Mouse (Mus musculus) T-cell, adult 2 months (primary cell): ENCODE results near the gene Slc25a51.

Experiments
- DNase-seq: peaks from one replicate; pipeline ENCODE4 v3.0.0; 2022; ENCODE audit warnings: low spot score

Gene Slc25a51

DNA sequence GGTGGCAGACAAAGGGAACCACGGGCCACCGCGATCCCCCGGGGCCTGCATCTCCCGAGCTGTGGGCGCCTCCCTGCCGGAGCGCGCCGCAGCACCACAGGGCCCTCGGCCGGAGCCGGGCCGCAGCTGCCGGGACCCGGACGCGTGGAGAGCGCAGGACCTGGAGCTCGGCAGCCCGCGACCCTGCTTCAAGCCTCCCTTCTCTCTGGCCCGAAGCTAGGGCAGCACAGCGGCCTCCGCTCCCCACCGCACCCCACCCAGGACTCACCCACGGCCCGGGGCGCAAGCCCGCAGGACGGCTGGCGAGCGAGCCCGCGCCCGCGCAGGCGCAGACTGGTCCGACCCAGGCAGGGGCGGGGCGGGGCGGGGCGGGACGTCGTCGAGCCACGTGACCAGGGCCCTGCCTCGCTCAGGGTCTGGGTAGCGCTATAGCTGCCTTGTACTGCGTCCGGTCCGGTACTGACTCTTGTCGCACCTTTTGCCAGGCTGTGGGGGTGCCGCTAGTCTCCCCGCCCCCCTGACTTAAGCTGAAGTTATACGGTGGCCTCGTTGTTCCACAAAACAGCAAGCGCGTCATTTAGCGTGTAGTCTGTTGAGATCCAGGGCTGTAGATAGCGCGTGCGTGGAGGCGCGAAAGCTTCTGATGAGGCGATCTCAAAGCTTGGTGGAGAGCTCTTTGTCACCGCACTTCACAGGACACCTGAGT lies at the start of gene Slc25a51:
Gene Slc25a51, minus strand, starts transcription at position 340 of the 706 bp plus-strand sequence.
- DNase-seq: peak; percentile 92

DNA sequence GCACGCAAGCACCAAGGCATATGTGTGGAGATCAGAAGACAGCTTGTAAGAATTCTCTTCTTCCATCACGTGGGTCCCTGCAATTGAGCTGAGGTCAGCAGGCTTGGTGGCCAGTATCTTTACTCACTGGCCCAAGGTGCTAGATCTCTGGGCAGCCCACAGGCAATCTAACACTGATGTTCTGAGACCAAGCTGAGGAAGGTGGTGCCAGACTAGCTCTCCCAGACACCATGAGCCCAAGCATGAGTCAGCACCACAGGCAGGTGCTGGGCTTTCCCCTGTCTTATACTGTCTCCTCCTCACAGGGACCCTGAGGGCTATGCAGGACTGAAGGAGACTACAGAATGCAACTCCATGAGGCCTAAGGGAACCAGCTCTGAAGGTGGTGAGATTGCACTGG lies 49.0 kb upstream of the Slc25a51 start:
- no peak for DNase-seq

DNA sequence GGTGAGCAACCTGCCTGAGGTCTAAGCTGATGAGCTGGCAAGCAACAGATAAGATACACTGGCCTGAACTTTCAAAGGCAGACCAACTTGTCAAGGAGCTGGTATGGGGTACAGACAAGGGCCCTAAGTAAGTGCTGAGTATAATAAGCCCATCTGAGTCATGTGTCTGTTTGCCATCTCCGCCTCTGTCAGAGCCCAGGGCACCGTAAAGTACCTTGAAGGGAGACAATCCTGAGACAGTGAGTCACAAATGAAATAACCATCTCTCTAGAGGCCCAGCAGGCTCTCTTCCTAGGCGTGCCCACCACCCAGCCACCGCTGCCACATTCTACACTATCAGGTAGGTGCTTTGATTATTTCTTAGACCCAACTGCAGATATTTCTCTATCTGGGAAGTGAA lies 46.4 kb upstream of the Slc25a51 start:
- no peak for DNase-seq

DNA sequence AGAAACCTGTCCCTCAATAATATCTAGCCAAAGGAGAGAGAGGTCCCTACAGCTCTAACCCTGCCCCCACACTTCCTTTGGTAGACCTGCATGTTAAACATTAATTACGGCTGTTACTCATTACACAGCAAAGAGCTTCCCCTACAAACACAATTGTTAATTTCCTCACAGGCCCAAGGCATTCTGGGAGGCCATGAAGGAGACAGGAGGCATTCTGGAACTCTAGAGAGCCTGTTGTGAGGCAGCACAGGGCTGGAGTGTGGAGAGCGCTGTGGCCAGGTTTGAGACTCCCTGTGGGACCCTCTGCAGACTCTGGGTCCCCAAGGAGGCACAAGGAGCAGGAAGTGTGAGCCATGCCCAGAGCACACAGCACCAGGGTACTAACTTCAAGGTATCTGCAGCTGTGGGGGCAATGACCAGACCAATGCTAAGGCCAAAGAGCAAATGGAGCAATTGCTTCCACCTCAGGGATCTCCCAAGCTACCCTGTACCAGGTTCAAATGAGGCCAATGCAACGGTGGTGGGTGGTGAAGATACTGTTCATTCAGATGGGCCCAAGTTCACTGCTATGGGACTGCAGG lies 44.8 kb upstream of the Slc25a51 start:
- no peak for DNase-seq

DNA sequence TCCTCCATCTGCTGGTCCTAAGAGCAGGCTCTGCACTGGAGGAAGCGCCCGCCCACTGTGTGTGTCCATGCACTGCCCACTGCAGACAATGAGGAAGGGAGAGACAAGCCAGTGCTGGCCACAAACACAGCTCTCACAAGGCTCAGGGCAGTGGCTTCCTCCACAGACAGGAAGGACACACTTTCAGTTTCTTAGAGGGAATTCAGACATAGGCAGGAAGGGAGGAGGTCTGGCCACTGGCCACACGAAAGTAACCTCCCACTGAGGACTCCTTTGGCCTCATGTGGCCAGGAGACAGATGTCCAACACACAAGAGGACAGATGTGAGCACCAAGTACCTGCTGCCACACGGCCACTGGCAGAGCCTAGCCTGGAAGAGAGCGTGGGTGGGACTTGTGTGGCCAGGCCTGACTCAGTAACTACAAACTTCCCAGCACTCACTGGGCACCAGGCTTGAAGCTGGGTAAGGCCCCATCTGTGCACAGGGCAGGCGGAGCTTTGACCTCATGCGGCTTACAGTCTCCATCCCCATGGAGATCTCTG lies 44.1 kb upstream of the Slc25a51 start:
- DNase-seq: no peak

DNA sequence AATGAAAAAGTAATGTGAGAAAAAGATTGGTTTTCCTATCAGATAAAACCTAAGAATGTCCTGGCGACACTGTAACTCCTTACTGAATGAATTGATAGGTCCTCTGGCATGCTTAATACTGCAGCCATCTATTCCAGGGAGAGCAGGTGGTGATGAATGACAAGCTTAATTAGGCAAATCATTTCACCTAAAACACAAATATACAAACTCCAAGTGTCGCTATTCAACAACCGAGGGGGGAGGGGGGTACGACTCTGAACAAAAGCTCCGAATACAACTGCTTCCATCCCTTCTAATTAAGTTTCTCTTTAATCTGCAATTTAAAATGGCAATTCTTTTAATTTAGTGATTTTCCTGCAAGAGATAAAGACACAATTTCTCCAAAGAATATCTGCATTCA lies 40.4 kb upstream of the Slc25a51 start:
- no peak for DNase-seq

DNA sequence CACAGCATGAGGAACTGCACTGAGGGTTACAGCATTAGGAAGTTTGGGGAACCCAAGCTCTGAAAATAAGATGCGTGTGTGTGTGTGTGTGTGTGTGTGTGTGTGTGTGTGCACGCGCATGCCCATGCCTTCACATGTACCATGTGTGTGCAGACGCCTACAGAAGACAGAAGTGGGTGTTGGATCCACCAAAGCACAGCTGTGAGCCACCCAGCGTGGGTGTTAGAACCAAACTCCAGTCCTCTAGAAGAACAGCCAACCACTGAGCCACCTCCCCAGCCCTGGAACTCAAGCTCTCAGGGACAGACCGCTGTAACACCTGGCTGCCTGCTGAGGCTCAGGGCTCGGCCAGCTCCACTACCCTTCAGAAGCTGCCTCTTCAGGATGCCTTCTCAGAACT lies 39.9 kb upstream of the Slc25a51 start:
- DNase-seq: no peak

DNA sequence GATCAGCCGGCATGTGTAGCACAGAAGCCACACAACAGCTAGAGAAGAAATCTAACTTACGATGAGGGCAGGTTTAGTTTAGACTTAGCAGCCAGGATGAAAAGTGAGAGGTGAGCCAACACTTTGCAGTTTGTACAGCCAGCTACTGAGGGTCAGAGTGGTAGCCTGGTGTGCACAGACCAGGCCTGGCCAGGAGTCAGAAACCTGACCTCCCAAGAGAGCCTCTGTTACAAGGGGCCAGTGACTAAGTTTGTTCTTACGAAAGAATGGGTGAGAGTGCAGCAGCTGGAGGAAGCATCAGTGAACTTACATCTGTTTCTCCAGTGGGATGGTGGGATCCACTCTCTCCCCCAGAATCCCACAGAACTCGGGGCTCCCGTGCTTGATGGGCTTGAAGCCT lies 38.6 kb upstream of the Slc25a51 start:
- no peak for DNase-seq

DNA sequence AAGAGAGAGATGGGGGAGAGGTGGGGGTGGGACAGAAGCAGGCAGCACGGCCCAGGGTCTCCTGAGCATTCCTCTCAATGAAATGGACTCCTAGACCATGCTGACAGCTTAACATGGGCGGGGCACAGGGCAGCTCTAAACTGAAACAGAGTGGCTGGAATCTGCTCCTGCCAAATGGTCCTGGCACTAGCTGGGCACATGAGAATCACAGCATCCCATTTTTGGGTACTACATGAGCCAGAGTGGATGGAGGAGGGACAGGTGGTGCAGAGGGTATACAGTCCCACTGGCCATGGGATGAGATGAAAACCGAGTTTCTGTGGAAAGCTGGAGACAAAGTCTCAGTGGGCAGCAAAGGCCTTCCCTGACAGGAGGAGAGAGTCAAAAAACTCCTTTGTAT lies 36.7 kb upstream of the Slc25a51 start:
- DNase-seq: no peak

DNA sequence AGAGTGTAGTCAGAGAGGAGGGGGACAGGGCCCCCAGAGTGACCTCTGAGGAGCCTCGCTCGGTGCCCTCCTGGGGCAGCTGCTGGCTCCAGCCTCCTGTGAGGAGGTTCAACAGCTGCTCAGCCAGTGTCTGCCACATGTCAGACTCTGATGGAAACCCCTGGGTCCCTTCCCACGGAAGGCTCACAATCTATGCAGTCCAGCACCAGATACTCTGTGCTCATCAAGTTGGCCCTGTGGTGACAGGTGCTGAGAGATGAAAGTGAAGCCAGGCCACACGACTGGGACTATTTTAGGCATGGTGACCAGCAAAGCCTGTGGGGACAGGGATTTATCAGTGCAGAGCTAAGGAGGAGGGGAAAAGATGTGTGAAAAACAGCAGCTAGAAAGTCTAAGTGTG lies 36.2 kb upstream of the Slc25a51 start:
- no peak for DNase-seq

DNA sequence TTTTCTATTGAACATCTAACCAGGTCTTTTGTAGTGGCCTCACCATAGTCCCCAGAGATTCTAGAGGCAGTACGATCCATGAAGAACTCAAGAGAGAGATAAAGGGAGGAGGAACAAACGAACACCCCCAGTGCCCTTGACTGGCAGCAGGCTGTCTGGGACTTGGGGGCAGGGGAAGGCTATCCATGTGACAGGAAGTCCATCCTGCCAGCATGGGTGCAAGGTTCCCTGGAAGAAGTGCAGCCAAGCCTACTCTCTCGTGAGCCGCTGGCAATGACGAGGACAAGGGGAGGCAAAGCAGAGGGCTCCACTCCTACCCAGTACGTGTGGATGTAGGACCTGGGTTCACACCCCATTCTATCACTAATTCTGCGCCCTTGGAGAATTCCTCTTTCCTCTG lies 35.1 kb upstream of the Slc25a51 start:
- DNase-seq: no peak

DNA sequence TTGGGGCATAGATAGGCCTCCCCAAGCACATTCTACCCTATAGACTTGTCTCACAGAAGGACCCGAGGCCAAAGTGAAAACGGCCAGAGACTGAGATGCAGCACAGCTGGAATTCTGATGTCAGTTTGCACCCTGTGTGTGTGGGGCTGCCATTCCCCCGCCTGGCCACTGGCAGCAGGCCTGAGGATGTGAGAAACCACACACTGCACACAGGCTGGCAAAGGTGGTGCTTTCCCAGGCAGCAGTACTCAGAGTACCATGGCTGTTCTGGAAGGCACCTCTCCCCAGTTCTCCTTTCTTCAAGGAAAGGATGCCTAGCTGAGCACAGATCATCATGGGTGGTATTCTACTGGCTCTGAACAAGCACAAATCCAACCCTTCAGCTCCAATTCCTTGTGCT lies 33.7 kb upstream of the Slc25a51 start:
- no peak for DNase-seq

DNA sequence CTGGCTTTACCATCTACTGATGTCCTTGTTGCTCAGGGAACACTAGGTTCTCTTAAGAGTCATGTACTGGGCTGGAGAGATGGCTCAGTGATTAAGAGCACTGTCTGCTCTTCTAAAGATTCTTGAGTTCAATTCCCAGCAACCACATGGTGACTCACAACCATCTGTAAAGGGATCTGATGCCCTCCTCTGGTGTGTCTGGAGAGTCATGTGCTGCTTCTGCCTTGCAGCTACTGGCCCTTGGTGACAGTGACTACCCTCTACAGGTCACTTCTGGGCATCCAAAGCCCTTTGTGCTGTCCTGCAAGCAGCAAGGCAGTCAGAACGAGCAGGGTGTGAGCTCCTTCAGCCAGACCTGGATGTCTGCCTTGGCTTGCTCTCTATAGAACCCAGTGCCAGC lies 33.2 kb upstream of the Slc25a51 start:
- no peak for DNase-seq

DNA sequence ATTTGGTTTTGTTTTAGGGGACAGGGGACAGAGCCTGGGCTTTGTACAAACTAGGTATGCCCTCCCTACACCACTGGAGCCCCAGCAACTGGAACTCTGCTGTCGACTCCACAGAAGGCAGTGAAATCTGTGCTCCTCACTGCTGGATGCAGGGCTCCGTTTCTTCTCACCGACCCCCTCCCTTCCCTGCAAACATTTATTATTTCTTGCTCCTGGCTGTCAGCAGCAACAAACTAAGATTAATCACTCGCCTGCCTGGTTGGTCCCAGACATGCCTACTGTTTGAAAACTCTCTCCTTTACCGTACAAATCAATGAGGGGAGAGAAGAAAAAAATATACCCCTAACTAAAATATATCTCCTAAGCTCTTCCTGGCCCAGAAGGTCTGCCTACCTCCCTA lies 30.7 kb upstream of the Slc25a51 start:
- DNase-seq: no peak

DNA sequence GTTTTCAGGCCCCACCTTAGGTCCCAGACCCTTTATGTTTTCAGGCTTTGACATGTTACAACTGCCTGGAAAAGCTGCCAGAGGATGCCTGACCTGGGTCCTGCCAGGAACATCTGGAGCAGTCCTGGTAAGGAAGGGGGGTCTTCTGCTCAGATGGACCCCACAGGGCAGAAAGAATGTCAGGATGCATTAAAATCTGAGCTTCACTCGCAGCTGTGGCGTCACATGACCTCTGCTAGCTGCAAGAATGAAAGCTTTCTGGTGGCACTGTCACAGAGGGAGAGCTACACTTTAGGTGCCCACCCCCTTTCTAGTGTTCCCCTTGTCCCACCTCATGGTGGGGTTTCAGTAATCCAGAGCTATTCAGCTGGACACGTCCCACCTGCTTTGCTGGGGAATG lies 28.4 kb upstream of the Slc25a51 start:
- no peak for DNase-seq

DNA sequence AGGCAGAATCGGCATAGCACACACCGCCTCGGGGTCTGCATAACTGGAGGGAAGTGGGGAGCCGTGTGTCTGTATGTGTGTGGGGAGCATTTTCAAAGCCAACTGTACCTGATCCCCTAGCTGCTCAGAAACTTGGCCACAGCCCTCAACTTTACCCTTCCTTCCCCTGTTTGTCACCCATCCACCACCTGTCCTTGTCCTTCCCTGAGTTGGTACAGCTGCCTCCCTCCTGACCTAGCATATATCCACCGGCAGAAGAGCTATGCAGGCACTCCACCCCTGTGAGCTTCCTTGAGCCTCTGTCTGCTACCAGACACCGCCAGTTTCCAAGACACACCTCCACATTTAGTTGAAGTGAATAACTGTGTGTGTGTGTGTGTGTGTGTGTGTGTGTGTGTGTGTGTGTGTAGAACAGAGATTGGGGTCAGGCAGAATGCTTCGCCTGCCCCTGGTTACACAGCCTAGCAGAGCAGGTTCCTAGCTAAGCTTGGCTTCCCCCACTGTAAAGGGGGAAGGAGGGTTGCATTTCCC lies 27.9 kb upstream of the Slc25a51 start:
- DNase-seq: no peak

DNA sequence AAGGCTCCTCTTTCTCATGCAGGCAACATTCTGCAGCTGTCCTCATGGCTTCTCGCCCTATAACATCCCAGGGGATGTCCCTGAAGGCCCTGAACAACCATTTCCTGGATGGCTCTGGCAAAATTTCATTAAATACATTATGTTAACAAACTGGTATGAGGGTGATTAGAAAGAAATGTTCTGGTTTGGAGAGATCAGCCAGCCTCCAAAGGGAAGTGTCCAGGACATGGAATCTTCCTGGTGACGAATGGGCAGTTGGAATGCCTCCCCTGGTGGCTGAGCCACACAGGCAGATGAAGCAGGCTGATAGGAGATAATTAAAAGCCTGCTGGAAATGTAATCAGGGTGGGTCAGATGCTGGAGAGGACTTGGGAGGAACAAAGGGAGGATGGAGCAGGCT lies 27.3 kb upstream of the Slc25a51 start:
- no peak for DNase-seq

DNA sequence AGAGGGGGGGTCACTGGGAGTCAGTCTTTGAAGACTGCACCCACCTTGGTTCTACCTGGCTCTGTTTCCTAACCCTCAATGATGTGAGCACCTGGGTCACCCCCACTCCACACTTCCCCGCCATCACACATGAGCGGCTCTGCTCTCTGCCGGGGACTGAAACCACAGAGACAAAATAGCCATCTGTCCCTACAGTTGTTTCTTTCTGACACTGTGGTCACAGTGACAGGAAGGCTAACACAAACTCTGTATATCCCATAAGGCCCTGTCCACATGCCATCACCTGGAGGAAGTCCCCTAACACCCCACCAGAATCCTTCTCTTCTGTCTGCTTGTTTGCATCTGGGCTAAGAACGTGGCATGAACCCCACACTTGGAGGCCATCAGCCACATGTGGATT lies 26.1 kb upstream of the Slc25a51 start:
- no peak for DNase-seq

DNA sequence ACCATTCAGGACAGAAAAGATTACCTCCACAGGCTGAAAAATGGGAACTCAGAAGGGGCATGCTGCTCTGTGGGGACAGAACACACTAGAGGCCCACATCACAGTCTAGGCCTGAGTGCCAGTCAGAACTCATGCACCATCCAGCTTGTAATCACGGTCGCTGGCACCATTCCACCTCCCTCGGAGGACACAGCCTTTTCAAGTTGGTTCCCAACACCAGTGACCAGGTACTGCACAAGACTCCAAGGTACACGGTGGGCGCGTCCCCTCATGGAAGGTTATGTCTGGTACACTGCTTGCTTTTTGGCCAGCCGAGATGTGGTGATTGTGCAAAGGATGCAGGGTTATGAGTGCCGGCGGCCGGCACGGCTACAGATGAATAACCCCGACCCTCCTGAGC lies 25.5 kb upstream of the Slc25a51 start:
- DNase-seq: no peak

DNA sequence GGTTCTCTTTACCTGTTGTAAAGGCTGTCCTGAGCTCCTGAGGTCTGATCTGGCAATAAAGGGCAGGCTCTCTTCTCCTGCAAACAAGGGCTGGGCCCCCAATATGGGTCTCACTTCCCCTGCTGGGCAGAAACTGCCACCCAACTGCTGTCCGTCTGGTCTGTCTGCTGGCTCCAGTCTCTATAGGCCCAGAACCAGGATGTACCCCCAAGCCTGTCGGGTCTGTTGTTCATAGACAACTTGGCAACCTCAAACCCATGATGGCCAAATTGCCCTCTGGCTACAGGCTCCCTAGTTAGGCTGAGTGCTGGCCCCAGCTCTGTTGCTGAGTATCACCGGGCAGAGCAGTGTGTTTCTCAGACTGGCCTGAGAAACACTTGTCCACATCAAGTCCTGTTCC lies 23.2 kb upstream of the Slc25a51 start:
- DNase-seq: no peak

DNA sequence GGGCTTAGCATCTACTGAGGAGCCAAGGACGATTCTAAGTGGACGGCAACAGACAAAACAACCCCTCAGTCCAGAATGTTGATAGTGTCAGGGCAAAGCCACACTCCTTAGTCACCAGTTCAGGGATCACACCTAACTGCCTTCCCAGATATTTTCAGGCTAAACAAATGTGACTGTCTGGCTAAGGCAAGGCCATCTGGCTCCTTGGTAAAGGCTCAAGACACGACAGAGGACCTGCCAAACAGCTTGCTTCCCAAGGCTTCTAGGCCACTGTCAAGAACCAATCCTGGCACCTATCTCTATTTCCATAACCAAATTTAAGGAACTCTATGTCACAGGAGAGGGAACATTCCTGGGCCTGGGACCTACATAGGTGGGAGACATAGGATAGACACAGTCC lies 22.8 kb upstream of the Slc25a51 start:
- DNase-seq: no peak

DNA sequence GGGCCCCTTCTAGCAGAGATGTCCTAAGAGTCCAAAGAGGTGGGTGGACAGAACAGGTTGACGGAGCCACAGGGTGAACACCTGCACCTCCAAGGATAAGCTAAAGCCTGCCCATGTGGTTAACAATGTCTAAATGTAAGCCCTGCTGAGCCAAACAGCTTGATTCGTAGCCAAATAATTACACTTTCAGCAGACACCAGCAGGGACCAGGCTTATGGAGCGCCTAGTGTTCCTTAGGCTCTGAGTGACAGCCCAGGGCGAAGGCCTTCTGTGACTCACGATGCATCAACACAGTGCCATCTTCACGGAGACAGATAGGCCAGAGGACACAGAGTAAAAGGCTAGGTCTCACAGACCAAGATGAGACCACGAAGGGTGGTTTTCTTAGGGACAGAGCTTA lies 20.9 kb upstream of the Slc25a51 start:
- no peak for DNase-seq

DNA sequence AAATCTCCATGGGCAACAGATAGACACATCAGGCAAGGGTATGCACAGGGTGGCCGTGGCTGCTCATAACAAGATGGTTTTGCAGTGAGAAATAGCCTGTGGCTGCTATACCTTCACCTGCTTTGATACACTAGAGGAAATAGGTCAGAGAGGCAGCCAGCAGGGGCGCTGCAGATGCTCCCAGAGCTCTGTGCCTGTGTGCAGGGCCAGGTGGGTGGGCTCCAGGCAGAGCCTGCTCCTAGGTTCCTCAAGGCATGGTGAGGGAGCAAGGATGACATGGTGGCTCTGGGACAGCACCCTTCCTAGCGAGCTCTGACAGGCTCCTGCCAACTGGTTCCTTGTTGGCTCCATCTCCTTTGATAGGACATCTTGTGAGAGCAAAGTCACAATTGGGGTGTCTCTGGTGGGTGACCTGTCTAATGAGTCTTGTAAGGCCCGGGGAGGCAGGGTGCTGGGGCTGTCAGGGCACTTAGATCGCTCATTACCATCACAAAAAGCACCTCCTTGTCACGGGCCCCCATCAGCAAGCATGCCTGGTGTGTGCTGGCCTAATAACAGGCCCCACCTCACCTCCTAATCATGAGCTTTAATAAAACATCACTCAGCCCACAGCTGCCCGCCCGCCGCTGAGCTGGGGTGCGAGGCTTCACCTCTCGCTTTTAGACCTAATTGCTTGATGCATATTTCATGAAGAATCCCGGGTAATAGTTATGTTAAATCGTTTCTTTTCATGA lies 18.3 kb upstream of the Slc25a51 start:
- no peak for DNase-seq
